Mouse (Mus musculus) gastrocnemius, adult 18-20 months (tissue): ENCODE data around the gene Fgf23. TPM values are rescaled to one million over a fixed set of nuclear protein-coding genes. Genes with fewer than 3 reads are reported as not detected.

Source experiments
- DNase-seq: peaks from one replicate; pipeline ENCODE4 v3.0.0; 2021; ENCODE audit warnings: low spot score
- total RNA-seq, 2 experiments: library from RNA; stranded (reverse); gene quantifications; 2 replicates each; pipeline ENCODE4 v1.2.3; 2021

The Fgf23 gene
- total RNA-seq, 2 experiments from 2014 or later = not detected

DNA sequence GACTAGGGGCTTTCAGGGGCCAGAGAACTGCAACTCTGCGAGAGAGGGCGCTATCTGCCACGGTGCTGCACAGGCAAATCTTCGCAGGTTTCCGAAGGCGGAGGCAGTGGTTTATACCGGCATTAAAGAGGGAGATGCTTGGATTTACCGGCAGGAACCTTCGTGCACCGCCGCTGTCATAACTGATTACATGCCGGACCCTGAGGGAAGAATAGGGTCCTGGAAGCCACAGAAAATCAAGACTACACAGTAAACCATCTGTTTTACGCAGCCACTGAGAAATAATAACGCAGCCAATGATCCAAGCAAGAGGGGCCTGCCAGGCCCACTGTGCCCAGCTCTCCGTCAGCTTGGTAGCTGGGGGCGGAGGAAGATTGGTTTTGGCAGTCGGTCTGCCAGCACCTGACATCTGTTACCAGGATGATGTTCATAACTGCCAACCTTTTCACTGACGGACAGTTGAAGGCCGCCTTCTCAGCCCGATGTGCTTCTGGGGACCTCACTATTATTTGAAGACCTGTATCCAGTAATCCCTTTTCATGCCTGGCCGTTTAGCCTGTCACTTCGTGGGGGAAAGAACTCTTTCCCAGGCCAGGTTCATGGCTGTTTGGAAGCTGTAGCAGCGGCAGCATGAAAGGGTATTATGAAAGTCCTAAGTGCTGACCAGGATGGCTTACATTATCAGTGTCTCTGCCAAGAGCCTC, 42.2 kb downstream of the Fgf23 start:
- DNase-seq = no peak

GRCm38 (mm10) chr6:127122221-127122806, 49.6 kb downstream of the Fgf23 start:
- no peak for DNase-seq

DNA sequence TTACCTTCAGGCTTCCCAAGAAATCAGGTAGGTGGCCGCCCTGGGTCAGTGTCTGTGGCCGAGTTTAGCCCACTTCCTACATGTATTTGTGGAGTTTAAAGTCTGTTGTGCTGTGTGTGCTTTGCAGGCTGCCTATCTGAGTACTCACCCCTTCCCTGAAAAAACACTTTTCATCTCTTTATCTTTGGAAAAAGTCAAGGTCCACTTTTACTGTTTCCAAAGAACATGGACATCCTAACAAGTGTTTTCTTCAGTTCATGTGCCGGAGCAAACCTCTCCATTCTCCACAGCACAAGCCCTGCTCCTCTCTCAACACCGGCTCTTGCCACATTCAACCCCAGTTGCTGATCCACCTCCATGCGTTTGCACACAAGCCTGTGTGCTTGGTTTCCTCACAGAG, 50.3 kb downstream of the Fgf23 start:
- no peak for DNase-seq

GRCm38 (mm10) chr6:127123506-127123905, 50.8 kb downstream of the Fgf23 start:
- no peak for DNase-seq

GRCm38 (mm10) chr6:127129659-127130058, 57.0 kb downstream of the Fgf23 start:
- DNase-seq = no peak

GRCm38 (mm10) chr6:127130377-127130776, 57.7 kb downstream of the Fgf23 start:
- no peak for DNase-seq

Other genes with a start within 250 kb of the Fgf23 start
- 100 to 1,000 TPM; 292 to 321 TPM for gene Ndufa9, start 223.8 kb upstream of the Fgf23 start, total RNA-seq
- not detected for gene Akap3, start 219.8 kb upstream of the Fgf23 start, total RNA-seq
- gene Dyrk4, start 151.1 kb upstream of the Fgf23 start, total RNA-seq = not detected
- under 1 TPM in 1 of 2 experiments, not detected in 1; 0.11 TPM for gene Rad51ap1, start 133.3 kb upstream of the Fgf23 start, total RNA-seq
- gene D6Wsu163e, start 132.9 kb upstream of the Fgf23 start, total RNA-seq = 1 to 10 TPM; 7.2 to 8.4 TPM
- 1 to 10 TPM; 2.6 to 3.5 TPM for gene Fgf6, start 57.3 kb upstream of the Fgf23 start, total RNA-seq
- 100 to 1,000 TPM in 1 of 2 experiments, 10 to 100 TPM in 1; 99.5 to 105 TPM for gene Tigar, start 36.7 kb downstream of the Fgf23 start, total RNA-seq
- 10 to 100 TPM in 1 of 2 experiments, 1 to 10 TPM in 1; 7.2 to 12.8 TPM for gene Ccnd2, start 79.3 kb downstream of the Fgf23 start, total RNA-seq